Mouse (Mus musculus) heart, adult 8-10 months (tissue): ENCODE measurements around the gene Myo16. TPM values are rescaled to one million over a fixed set of nuclear protein-coding genes. Genes with fewer than 3 reads are reported as not detected.

ENCODE experiments used
- DNase-seq: peaks from one replicate; pipeline ENCODE4 v3.0.0; 2022; ENCODE audit warnings: low spot score
- total RNA-seq, 4 experiments: library from RNA; stranded (reverse); gene quantifications; 2 replicates each; pipeline ENCODE4 v1.2.4; 2022

Myo16 gene
- total RNA-seq, 4 experiments from 2014 or later = 0.50 to 4.1 (median 2.6) TPM

GRCm38 (mm10) chr8:10625262-10625661 lies 471.6 kb downstream of the Myo16 start:
- DNase-seq = no peak

DNA sequence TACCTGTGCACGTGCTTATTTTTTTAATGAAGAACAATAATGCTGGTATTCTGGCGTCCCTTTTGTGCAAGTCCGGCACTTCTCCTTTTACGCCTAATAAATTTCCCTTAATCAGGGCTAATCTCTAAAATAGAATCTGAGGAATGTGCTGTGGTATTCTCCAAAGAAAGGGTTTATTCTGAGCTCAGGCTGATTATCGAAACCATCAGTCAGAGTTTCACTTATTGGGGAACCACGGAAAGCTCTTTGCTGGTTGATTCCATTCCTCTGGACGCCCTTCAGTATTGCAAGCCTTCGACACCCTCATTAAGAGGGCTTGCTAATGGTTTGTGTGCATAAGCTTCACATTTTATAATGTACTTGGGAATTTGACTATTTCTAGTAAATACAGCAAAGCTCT lies 475.0 kb downstream of the Myo16 start:
- DNase-seq = no peak

DNA sequence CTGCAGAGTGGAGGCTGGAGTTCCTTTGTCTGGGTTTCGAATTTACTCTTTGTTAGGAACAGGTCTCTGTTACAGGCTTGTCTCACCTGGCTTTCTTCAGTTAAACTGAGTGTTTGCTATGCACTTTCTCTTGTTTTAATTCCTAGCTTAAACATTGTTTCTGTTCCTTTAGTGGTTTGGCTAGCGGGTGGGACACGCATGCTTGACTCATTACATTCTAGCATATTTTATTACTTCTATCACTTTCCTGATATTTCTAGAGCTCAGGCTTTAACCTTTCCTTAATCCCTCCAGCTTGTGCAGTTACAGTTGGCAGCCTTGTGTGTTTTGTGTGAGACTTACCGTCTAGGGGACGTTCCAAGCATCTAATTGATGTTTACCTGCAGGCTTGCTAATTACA lies 476.2 kb downstream of the Myo16 start:
- no peak for DNase-seq

- no peak for DNase-seq
These were observed 477.3 kb downstream of the Myo16 start for GRCm38 (mm10) chr8:10631006-10631405.

DNA sequence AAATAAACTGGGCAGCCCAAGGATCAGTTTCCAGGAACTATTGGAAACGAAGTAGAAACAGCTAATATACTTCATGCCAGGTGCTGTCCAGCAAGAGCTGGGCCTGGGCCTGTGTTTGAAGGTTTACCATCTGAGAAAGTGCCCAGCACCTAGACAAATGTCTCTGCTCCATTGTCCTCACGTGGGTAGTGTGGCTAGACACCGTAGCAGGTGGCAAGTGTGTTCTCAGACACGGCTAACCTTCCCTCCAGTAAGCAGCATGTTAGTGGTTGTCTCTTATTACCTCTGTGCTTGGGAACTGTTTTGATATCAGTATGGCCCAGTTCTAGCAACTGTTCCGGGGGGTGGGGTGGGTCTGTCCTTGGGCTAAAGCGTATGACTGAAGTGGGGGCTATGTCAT lies 478.9 kb downstream of the Myo16 start:
- DNase-seq = no peak

DNA sequence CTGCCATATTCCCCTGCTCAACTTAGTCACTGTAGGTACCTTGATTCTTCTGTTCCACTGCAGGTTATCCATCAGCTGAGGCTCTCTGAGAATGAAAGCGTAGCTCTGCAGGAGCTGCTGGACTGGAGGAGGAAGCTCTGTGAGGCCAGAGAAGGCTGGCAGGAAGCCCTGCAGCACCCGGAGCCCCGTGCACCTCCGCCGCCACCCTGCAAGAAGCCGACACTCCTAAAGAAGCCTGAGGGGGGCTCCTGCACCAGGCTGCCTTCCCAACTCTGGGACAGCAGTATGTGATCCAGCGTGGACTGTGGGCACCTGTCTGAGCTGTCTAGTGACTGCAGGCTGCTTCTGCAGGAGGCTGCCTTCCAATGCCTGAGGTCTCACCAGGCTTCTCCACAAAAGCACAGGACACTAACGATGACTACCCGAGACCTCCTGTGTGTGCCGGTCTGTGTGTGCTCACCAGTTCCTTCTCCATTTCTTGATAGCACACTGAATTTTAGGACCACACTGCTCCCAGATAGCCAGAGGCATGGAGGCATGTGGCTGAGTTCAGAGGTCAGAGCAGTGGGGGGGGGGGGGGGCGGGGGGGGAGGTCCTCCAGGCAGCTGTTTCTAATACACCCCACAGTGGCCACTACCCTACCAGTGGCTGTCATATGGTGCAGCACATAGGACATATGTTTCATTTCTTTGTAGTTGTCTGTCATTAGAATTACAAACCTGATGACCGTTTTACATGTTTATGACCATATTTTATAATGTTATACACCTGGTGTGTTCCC lies 479.8 kb downstream of the Myo16 start:
- DNase-seq = no peak

- DNase-seq = no peak
These were observed 480.7 kb downstream of the Myo16 start for GRCm38 (mm10) chr8:10634421-10634820.

- DNase-seq = no peak
These were observed 485.2 kb downstream of the Myo16 start for GRCm38 (mm10) chr8:10638871-10639270.

GRCm38 (mm10) chr8:10640176-10640810 lies 486.6 kb downstream of the Myo16 start:
- DNase-seq = no peak

- DNase-seq = no peak
These were observed 487.1 kb downstream of the Myo16 start for GRCm38 (mm10) chr8:10640859-10641258.

DNA sequence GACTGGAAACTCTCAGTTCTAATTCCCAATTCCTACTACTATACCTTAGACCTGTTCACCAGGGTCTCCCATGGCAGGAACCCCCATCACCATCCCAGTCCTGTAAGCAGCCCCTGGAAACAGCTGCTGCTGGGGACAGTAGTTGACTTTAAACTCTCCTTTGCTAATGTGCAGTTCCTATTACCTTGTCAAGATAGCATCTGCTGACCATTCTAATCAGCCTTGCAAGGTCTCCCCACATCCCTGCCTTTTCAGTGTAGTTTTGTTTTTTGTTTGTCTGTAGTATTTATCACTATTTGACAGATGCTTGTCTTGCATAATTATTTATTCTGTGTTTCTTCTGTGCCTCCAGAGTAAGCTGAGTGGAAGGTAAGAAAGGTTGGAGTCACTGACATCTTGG lies 487.6 kb downstream of the Myo16 start:
- no peak for DNase-seq

- peak; percentile 33 for DNase-seq
These were observed 489.5 kb downstream of the Myo16 start for GRCm38 (mm10) chr8:10643244-10643643.

DNA sequence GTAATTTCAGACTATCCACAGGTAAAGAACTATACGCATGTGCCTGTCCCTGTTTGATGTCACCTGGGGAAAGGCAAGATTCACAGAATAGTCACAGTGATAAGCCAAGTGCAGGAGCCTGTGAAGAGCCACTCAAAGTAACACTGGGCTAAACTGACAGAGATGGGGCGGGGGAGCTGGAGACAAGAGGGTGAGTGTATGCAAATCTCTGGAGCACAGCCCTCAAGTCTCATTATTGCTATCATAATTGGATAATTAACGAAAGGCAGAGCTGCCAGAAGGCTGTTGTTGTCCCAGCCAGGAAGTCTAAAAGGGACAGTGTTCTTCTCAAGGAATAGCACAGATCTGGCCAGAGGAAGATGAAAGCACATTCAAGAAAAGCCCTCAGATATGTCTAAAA lies 490.8 kb downstream of the Myo16 start:
- DNase-seq = no peak

DNA sequence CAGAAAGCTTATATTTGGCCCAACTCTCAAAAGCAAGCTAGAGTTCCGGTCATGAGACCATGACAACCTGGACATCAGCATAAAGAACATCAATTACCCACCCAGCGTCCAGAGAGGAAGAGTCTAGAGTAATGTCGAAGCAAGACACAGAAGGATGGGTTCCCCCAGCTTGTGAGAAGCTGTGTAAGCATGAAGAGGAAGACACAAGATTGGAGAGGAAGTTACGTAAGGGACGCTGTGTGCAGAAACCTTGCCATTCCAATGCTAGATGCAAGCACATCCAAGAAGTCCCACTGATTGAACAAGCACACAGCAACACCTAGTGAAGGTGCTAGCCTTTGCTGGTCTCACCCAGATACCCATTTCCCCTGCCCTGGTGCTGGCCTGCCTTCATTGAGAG lies 492.0 kb downstream of the Myo16 start:
- no peak for DNase-seq

DNA sequence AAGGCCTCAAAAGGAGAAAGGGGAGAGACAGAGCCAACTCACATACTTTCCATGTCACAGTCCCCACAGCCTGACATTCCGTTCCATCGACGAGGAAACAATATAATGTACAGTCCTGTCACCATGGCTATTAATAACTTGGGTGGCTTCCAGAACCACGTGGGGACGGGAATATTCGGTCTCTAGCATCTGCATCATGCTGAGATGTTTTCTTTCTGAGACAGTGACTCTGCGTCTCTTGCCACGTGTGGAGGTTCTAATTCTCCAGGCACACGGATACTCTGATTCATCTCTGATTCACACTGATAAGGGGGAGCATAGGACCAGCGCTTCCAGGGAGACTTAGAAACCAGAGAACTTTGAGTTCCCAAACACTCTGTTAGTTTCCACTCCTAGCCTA lies 492.8 kb downstream of the Myo16 start:
- DNase-seq = peak; percentile 23

DNA sequence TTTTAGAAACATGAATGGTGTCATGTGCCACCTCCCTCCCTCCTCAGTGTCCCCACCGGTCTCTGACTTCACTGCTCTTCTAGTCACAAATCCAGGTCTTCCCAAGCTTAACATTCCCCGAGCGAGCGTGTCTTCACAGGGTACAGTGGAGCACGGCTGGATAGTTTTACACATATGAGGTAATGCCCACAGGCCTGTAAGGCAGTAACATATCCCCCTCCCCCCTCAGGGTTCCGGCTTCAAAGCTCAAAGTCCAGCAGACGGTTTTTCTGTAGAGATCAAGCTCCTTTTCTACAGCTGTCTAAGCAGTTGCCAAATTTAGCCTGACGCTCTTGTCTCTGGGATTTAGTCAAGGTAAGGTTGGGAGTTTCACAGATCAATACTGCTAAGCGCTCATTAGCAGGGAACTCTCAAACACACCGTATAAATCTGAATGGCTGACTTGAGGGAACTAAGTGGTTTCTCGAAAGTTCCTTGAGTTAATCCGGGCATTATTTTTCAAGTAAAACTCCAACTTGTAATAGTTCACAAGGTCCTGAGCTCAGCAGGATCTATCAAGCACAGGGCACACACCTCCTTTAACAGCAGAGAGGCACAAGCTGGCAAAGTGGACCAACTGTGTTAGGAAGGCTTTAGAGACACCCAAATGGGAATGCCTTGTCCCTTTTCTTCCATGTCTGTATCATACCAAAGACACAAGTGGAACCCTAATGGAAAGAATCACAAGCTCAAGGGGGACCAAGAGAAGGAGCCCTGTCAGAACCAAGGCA lies 498.0 kb downstream of the Myo16 start:
- DNase-seq = no peak

DNA sequence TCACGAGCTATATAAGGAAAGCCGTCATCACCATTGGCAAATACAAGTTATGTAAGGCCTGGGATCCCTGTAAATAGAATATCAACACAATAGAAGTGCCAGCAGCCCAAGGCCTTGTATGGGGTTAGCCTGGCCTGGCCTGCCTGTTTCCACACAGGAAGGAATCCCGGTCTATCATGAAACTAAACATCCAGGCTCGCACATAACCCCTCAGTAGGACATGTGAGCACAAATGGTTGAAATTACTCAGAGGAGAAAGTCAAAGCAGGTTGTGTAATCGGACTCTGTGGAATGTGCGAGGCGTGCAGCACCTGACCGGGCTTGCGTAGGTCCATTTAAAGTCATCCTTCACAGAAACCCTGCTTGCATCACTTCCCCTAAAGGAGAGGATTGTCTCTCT lies 499.6 kb downstream of the Myo16 start:
- peak; percentile 34 for DNase-seq

GRCm38 (mm10) chr8:10654922-10655518 lies 501.3 kb downstream of the Myo16 start:
- no peak for DNase-seq

DNA sequence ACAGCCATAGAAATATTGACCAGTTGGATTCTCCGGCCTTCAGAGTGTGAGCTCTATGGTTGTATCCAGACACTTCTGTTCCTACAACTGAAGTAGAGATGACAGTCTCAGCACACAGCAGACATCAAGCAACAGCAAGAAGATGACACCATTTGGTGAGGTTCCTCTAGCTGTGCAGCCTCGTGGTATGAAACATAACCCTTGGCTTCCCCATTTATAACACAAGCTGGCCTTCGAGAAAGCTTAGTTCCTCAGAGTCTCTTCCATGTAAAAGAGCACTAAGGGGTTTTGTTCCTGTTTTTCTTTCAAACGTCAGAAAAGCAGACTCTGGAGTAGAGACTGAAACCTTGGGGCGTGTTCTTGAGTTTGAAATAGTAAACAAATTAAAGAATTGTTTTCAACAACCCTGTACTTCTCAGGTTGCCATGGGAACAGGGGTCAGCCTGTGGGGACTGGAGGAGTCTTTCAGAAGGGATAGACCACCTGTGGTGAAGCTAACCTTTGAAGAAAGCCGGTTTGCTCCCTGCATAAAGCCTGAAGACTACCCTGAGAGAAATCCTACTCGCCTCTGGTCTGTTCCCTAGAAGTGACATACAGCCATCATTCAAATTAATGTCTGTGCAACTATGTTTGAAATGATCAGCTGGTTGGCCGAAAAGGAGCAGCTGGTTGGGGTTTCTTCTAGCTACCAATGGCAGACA lies 510.2 kb downstream of the Myo16 start:
- peak; percentile 11 for DNase-seq

- DNase-seq = no peak
These were observed 511.3 kb downstream of the Myo16 start for GRCm38 (mm10) chr8:10664861-10665543.

DNA sequence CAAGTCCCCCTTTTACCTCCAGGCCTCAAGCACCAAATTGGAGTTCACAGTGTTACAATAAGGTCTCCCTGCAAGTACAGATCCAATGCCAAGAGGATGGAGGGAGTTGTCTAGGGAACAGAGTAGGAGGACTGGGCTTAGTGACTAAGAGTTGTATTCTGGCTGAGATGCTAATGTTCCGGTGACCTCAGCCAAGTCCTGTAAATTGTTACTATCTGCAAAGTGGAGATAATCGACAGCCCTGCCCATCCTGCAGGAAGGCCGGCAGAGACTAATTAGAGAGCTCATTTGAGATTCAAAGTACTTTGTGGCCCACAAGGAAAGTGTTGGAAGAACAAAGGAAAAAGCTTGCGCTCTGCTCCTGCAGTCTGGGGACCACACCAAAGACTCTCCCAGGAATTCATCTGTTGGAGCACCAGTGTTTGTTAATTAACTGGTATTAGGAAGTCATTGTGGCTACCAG lies 512.1 kb downstream of the Myo16 start:
- no peak for DNase-seq
